Mouse (Mus musculus): ENCODE measurements around the gene Hoxa4. TPM values are rescaled to one million over a fixed set of nuclear protein-coding genes. Genes with fewer than 3 reads are reported as not detected.

Gene Hoxa4
- total RNA-seq, 2 experiments from 2014 or later: not detected

DNA sequence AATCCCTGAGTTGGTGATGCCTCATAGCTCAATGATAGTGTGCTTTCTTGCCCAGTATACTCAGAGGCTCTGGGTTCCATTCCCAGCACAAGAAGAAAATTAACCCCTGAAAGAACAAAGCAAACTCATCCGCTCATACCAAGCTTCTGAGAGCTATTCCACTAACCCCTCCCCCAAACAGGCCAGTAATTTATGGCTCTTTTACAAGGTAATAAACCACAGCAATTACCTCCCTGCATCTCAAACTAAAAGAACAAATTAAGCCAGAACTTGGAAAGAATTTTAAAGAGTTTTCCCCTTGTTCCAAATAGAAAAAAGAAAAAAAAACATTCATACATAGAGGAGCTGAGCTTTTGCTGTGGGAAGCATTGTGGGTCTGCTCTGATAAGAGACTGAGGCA, 8.8 kb downstream of the Hoxa4 start:
- no peak for DNase-seq (ENCODE audit: low spot score in 2 of 2)

- DNase-seq (ENCODE audit: low spot score in 2 of 2): no peak
Measured at GRCm38 (mm10) chr6:52182030-52182429, 9.5 kb downstream of the Hoxa4 start.

DNA sequence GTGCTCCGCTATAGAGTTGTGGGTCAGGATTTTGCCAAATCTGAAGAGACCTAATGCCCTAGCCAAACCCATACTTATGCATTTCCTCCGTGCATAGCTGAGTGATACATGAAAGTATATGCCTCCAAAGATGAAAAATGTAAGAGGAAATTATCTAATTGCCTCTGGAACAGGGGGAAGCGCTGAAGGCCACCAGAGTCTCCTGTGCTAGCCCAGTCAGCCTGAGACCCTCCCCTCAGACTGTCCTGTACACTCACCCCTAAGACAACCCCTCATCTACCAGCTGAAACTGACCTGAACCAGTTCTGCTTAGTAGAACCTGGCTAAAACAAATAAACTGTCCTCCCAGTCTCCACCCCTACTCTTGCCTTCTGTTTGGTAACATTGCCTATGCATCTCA, 10.8 kb downstream of the Hoxa4 start:
- DNase-seq (ENCODE audit: low spot score in 2 of 2): no peak

DNA sequence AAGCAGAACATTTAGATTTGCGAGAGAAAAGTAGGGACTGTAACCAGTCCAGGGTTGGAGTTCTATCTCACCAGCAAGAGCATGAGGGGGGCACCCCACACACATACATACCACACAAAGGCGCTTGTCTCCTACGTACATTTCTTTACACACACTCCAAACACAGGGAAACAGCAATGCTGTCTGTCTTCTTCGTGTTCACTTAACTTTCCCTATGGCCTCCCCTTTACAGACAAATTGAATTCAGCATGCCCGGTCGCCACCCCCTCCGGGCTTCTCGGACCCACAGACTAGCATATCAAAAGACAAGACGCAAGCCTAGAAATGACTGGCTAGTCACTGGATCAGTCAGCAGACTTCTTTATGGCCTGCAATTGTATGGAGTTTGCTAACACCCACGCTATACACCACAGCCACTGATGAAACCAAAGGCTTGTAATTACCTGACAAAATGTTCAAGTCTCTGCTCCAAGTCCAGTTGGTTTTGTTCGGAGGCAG, 11.3 kb downstream of the Hoxa4 start:
- no peak for DNase-seq (ENCODE audit: low spot score in 2 of 2)

GRCm38 (mm10) chr6:52179690-52180089, 11.9 kb downstream of the Hoxa4 start:
- DNase-seq (ENCODE audit: low spot score in 2 of 2): no peak

GRCm38 (mm10) chr6:52178918-52179665, 12.5 kb downstream of the Hoxa4 start:
- no peak for DNase-seq (ENCODE audit: low spot score in 2 of 2)

GRCm38 (mm10) chr6:52177806-52178205, 13.7 kb downstream of the Hoxa4 start:
- DNase-seq (ENCODE audit: low spot score in 2 of 2): no peak

DNA sequence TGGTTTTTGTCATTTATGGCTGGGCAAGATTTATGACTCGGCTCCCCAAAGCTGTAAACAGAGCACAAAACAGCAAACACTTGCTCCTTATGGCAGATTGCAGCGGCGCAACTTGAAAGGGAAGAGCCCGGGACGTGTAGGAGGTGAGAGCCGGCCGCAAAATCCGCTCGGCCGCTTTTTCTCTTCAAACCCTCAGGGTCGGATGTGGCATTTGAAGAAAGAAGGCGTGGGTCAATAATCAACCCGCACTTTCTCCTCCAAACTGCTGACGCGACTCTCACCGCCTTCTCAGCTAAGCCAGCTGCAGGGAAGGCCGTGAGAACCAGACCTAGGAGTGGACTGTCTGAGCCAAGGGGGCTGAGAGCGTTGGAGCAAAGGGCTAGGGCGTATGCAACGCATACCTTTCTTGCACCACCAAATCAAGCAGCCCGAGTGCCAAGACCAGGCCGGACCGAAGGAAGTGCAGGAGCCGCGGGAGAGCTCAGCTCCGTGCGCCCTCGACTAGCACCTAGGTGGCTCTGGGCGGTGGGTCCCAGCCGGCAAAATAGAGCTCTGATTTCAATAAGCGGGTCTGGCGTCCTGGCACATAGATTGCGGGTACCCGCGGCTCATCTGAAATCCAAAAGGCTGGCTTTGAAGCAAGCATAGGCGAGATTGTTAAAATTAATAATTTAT, 14.4 kb downstream of the Hoxa4 start, which contains the start of gene 5730596B20Rik:
5730596B20Rik (plus strand) TSS at position 438 of the 675 bp plus-strand sequence.
- DNase-seq (ENCODE audit: low spot score in 2 of 2): no peak

DNA sequence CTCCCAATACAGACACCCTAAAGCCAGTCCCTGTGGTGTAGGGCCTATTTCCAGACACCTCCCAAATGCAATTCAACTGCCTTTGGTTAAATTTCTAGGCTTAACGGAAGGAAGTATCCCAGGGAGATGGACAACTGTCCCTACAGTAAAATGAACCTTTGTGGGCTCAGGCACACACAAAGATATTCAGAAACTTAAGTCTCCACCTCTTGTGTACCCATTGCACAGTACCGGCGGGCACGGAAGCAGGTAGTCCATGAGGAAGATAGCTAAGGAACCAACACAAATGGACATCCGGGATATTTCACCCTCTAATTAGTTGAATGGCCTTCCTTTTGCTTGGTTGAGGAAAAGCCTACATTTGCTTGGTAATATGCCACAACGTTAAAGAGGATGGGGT, 15.2 kb downstream of the Hoxa4 start:
- no peak for DNase-seq (ENCODE audit: low spot score in 2 of 2)

- no peak for DNase-seq (ENCODE audit: low spot score in 2 of 2)
Measured at GRCm38 (mm10) chr6:52175864-52176263, 15.7 kb downstream of the Hoxa4 start.

DNA sequence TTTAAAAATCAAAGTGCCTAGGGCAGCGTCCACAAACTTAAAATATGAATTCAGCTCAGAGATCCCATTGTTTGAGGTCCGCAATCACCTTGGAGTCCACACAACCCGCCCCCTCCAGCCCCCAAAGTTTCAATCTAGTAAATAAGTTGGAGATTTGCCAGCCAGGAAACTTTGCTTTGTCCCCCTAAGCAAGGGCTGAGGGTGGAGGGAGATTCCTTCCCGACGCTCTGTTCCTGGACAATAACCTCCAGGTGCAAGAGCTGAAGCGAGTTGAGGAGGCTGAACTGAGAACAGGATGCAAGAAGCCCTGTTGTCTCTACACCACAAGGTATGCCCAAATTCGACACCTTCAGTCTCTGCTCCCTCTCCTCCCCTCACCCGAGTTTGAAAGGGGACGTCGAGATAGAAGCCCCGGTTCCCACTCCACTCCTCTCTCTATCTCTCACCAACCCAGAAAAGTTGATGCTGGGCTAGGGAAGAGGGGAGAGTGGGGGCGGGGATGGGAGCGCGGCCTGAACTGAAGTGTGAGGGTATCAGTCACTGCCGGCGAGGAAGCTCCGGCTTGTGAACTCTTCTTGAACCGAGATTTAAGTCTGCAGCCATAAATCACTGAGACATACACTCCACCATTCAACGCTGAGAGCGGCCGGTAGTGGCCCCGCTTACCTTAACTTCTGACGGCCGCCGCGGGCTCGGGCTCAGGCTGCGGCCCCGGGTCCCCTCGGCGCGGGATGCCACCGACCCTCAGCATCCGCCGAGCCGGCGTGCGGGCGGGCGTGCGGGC, 16.4 kb downstream of the Hoxa4 start:
- no peak for DNase-seq (ENCODE audit: low spot score in 2 of 2)

GRCm38 (mm10) chr6:52173648-52174047, 17.9 kb downstream of the Hoxa4 start:
- no peak for DNase-seq (ENCODE audit: low spot score in 2 of 2)

DNA sequence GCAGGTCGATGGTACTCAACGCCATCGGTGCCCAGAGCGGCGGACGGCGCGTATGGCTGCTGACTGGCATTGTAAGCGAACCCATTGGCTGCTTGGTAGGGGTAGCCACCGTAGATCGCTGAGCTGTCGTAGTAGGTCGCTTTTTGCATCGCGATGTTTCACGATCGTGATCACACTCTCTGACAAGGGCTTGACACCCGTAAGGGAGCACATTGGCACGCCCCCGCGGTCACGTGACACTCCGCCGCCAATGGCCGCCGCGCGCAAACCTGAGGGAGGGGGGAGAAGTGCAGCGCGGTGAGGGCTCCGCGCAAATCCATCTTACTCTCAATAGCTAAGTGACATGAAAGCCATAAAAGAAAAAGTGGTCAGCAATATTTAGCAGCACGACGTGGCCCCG, 19.1 kb downstream of the Hoxa4 start:
- no peak for DNase-seq (ENCODE audit: low spot score in 2 of 2)

GRCm38 (mm10) chr6:52171938-52172337, 19.6 kb downstream of the Hoxa4 start:
- no peak for DNase-seq (ENCODE audit: low spot score in 2 of 2)

GRCm38 (mm10) chr6:52171331-52171730, 20.2 kb downstream of the Hoxa4 start:
- DNase-seq (ENCODE audit: low spot score in 2 of 2): no peak

DNA sequence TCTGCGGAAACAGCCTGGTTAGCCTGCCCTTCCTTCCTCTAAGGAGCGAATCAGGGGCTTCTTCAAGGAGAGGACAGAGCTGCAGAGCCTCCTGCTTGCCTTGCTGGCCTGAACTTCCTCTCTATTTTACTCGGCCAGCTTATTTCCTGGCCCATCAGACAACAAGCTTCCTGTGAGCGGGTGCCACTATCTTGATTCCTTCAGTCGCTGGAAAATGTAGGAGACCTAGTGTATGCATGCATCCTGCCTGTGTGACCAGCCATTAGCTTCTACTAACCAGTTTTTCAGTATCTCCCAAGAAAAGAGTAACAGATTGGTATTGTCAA, 20.7 kb downstream of the Hoxa4 start:
- DNase-seq (ENCODE audit: low spot score in 2 of 2): no peak

- DNase-seq (ENCODE audit: low spot score in 2 of 2): no peak
Measured at GRCm38 (mm10) chr6:52170166-52170897, 21.2 kb downstream of the Hoxa4 start.

GRCm38 (mm10) chr6:52169499-52170165, 21.9 kb downstream of the Hoxa4 start:
- no peak for DNase-seq (ENCODE audit: low spot score in 2 of 2)

- no peak for DNase-seq (ENCODE audit: low spot score in 2 of 2)
Measured at GRCm38 (mm10) chr6:52168191-52169055, 23.1 kb downstream of the Hoxa4 start.

- no peak for DNase-seq (ENCODE audit: low spot score in 2 of 2)
Measured at GRCm38 (mm10) chr6:52167736-52168161, 23.8 kb downstream of the Hoxa4 start.

All from layer of hippocampus, postnatal 10 days (tissue).